Mouse (Mus musculus) liver, embryonic 14.5 days (tissue): ENCODE data around the gene Rpl35a.

ENCODE experiments used
- CTCF ChIP-seq: IDR thresholded peaks from 2 replicates; pipeline ENCODE4 v1.5.1; 2016; ENCODE audit warnings: antibody characterized with exemption, low read depth, control low read depth
- EP300 ChIP-seq: IDR thresholded peaks from 2 replicates; pipeline ENCODE4 v1.6.1; 2016; ENCODE audit warnings: antibody characterized with exemption, low read depth

- no peak for TF ChIP-seq CTCF
- no peak for TF ChIP-seq EP300
Measured at GRCm38 (mm10) chr16:33063267-33063666, 7.0 kb downstream of the Rpl35a start.
